Mouse (Mus musculus): ENCODE measurements around the gene Spag17. TPM values are rescaled to one million over a fixed set of nuclear protein-coding genes. Genes with fewer than 3 reads are reported as not detected.

Spag17 gene
- polyA plus RNA-seq, 1 experiment: not detected

DNA sequence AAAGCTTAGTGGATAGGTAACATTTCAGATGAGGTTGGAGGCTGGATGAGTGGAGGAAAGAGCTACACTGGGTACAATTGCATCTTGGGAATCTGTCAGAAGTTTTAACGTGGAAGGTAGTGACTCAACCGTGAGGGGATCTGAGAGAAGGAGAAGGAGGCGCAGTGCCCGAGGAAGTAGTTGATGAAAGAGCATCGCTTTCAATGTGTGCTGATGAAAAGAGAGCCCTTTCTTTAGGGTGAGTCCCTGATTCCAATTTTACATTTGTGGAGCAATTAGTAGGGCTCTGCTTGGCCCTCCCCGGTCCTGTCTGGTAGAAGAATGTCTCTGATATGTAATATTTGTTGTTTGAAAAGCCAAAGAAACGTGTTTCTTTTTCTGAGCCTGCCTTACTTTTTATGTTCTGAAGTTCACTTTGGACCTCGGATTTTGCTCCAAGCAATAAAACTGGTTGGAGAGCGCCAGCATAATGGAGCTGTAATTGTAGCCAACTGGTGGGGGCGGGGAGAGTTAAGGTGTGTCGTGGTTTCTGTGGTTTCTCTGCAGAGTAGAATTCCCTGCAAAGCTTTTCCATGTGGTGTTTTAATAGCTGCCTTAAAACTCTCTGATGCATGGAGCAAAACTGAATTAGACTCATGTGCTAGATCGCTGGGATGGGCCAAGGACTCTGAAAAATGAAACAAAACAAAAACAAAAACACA is 45.9 kb downstream of the Spag17 start:
- H3K27me3 ChIP-seq (ENCODE audit: control insufficient read depth, insufficient read depth, insufficient read length): no peaks in the 10 kb centered on the region
- no peak overlapping the region for H3K4me3 ChIP-seq
- H3K4me2 ChIP-seq (ENCODE audit: low read depth): peak overlapping the region; percentile 57
- no peak overlapping the region for H3ac ChIP-seq (ENCODE audit: control insufficient read depth, insufficient read length)
- TF ChIP-seq REST (IDR thresholded peaks at IDR 0.05; ENCODE audit: insufficient read depth, insufficient read length): no peak
- TF ChIP-seq CEBPB (IDR thresholded peaks at IDR 0.05; ENCODE audit: insufficient read depth, poor library complexity, severe bottlenecking): no peak
- no peaks in the 10 kb centered on the region for H3K79me2 ChIP-seq (ENCODE audit: control insufficient read depth, insufficient read depth)
- no peaks in the 10 kb centered on the region for H3K36me3 ChIP-seq (ENCODE audit: control insufficient read depth, insufficient read depth)

DNA sequence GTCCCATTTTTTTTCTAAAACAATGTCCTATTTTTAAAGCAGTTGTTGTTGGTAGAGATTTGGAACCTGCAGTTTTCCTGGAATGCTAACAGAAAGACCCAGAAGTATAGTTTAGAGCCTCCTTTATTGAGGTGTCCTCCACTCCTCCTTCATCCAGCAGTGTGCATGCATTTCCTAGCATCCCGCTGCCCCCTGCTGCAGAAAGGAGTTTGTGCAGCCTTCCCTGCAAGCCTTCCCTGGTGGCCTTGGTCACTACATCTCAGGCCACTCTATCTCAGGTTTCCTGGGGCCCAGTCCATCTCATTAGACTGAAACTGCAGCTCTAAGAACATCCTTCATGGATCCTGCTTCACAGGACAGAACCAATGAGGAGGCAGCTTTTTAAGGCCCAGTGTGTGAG is 51.0 kb downstream of the Spag17 start:
- H3K79me2 ChIP-seq (ENCODE audit: control insufficient read depth, insufficient read depth): no peaks in the 10 kb centered on the region
- no peak for TF ChIP-seq TCF12 (IDR thresholded peaks at IDR 0.05; ENCODE audit: insufficient read depth, poor library complexity, severe bottlenecking)
- TF ChIP-seq E2F4 (IDR thresholded peaks at IDR 0.05; ENCODE audit: insufficient read depth): no peak
- TF ChIP-seq MYOD1 (IDR thresholded peaks at IDR 0.05; ENCODE audit: control insufficient read depth in 1 of 3, insufficient read length in 2 of 3, low read depth in 2 of 3): no peak
- no peak for TF ChIP-seq POLR2A (IDR thresholded peaks at IDR 0.05; ENCODE audit: insufficient read length, low read depth)
- TF ChIP-seq USF1 (IDR thresholded peaks at IDR 0.05; ENCODE audit: low read depth): no peak
- TF ChIP-seq CEBPB (IDR thresholded peaks at IDR 0.05; ENCODE audit: insufficient read depth, poor library complexity, severe bottlenecking): no peak
- TF ChIP-seq SRF (IDR thresholded peaks at IDR 0.05; ENCODE audit: control insufficient read depth, insufficient read length, low read depth): no peak
- no peak for TF ChIP-seq POLR2AphosphoS2 (IDR thresholded peaks at IDR 0.05; ENCODE audit: insufficient read length, low read depth)
- TF ChIP-seq REST (IDR thresholded peaks at IDR 0.05; ENCODE audit: insufficient read depth, insufficient read length): no peak
- no peak for TF ChIP-seq MAX (IDR thresholded peaks at IDR 0.05; ENCODE audit: low read depth)
- TF ChIP-seq MYOG (IDR thresholded peaks at IDR 0.05; ENCODE audit: control insufficient read depth in 1 of 3, insufficient read depth in 1 of 3, insufficient read length in 2 of 3, low read depth in 2 of 3): no peak
- TF ChIP-seq TCF3 (IDR thresholded peaks at IDR 0.05; ENCODE audit: insufficient read length, low read depth): no peak
- no peaks in the 10 kb centered on the region for H3K27me3 ChIP-seq (ENCODE audit: control insufficient read depth, insufficient read depth, insufficient read length)
- no peak overlapping the region for H3ac ChIP-seq (ENCODE audit: control insufficient read depth, insufficient read length)
- H3K4me2 ChIP-seq (ENCODE audit: low read depth): no peak overlapping the region
- no peak overlapping the region for H3K4me3 ChIP-seq
- H3K36me3 ChIP-seq (ENCODE audit: control insufficient read depth, insufficient read depth): no peaks in the 10 kb centered on the region

DNA sequence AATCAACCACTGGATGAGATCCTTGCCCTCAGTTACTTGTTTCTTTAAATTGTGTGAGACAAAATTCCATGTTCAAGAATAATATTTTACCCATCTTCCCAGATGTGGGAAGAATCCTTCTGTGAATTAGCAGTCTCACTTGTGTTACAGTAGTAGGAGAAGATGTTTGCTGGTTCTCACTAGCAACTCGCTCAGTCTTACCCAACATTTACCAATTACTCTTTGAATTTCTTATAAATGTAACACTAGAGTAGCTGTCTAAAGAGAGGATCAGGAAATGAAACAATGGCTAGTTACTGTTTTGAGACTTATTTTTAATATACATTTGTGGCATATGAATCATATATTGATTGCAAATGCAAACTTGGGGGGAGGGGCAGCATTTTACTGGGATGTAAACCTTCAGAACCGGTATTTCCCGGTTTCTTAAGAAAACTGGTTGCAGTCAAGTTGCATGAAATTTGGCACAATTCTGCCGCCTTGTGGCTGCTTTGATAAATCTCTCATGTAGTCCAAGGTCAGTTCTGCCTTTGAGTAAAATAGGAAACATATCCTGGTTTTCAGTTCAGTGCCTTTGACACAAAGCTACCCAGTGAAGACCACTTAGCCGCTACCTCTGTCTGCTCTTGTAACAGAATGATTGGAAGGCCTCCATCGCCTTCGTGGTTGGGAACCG is 53.5 kb downstream of the Spag17 start:
- no peaks in the 10 kb centered on the region for H3K36me3 ChIP-seq (ENCODE audit: control insufficient read depth, insufficient read depth)
- no peak for TF ChIP-seq TCF12 (IDR thresholded peaks at IDR 0.05; ENCODE audit: insufficient read depth, poor library complexity, severe bottlenecking)
- no peak for TF ChIP-seq CEBPB (IDR thresholded peaks at IDR 0.05; ENCODE audit: insufficient read depth, poor library complexity, severe bottlenecking)
- TF ChIP-seq USF1 (IDR thresholded peaks at IDR 0.05; ENCODE audit: low read depth): no peak
- no peak for TF ChIP-seq E2F4 (IDR thresholded peaks at IDR 0.05; ENCODE audit: insufficient read depth)
- TF ChIP-seq TCF3 (IDR thresholded peaks at IDR 0.05; ENCODE audit: insufficient read length, low read depth): no peak
- TF ChIP-seq MYOG (IDR thresholded peaks at IDR 0.05; ENCODE audit: control insufficient read depth in 1 of 3, insufficient read depth in 1 of 3, insufficient read length in 2 of 3, low read depth in 2 of 3): no peak
- TF ChIP-seq REST (IDR thresholded peaks at IDR 0.05; ENCODE audit: insufficient read depth, insufficient read length): no peak
- TF ChIP-seq POLR2A (IDR thresholded peaks at IDR 0.05; ENCODE audit: insufficient read length, low read depth): no peak
- no peak for TF ChIP-seq MYOD1 (IDR thresholded peaks at IDR 0.05; ENCODE audit: control insufficient read depth in 1 of 3, insufficient read length in 2 of 3, low read depth in 2 of 3)
- TF ChIP-seq SRF (IDR thresholded peaks at IDR 0.05; ENCODE audit: control insufficient read depth, insufficient read length, low read depth): no peak
- TF ChIP-seq POLR2AphosphoS2 (IDR thresholded peaks at IDR 0.05; ENCODE audit: insufficient read length, low read depth): no peak
- TF ChIP-seq MAX (IDR thresholded peaks at IDR 0.05; ENCODE audit: low read depth): no peak
- H3K4me3 ChIP-seq: no peak overlapping the region
- no peak overlapping the region for H3K4me2 ChIP-seq (ENCODE audit: low read depth)
- no peaks in the 10 kb centered on the region for H3K79me2 ChIP-seq (ENCODE audit: control insufficient read depth, insufficient read depth)
- no peaks in the 10 kb centered on the region for H3K27me3 ChIP-seq (ENCODE audit: control insufficient read depth, insufficient read depth, insufficient read length)
- H3ac ChIP-seq (ENCODE audit: control insufficient read depth, insufficient read length): no peak overlapping the region

DNA sequence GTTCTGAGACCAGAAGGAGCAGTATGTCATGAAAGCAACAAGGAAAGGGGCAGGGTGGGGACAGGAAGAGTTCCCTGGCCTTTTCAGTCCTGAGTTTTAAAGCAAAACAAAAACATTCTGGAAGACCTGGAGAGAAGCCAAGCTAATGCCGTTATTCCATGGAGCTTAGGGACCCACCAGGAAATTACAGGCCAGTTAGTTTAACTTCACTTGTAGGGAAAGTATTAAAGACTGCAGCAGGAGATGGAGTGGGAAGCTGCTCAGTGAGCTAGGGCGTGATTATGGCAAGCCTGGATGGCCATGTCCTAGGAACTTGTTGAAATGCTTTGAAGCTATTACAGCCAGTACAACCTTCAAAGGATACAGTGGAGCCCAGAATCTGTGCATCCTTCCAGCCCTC is 60.0 kb downstream of the Spag17 start:
- Histone ChIP-seq H3K27me3 (ENCODE audit: control insufficient read depth, insufficient read depth, insufficient read length) (no peaks in the 10 kb centered on the region), H3K79me2 (ENCODE audit: control insufficient read depth, insufficient read depth) (no peaks in the 10 kb centered on the region), H3K4me2 (ENCODE audit: low read depth) (no peak overlapping the region), H3K4me3 (no peak overlapping the region), H3K36me3 (ENCODE audit: control insufficient read depth, insufficient read depth) (no peaks in the 10 kb centered on the region), H3ac (ENCODE audit: control insufficient read depth, insufficient read length) (no peak overlapping the region)
- TF ChIP-seq MAX (IDR thresholded peaks at IDR 0.05; ENCODE audit: low read depth) (no peak), POLR2A (IDR thresholded peaks at IDR 0.05; ENCODE audit: insufficient read length, low read depth) (no peak), SRF (IDR thresholded peaks at IDR 0.05; ENCODE audit: control insufficient read depth, insufficient read length, low read depth) (no peak), MYOD1 (IDR thresholded peaks at IDR 0.05; ENCODE audit: control insufficient read depth in 1 of 3, insufficient read length in 2 of 3, low read depth in 2 of 3) (no peak), TCF3 (IDR thresholded peaks at IDR 0.05; ENCODE audit: insufficient read length, low read depth) (no peak), TCF12 (IDR thresholded peaks at IDR 0.05; ENCODE audit: insufficient read depth, poor library complexity, severe bottlenecking) (no peak), CEBPB (IDR thresholded peaks at IDR 0.05; ENCODE audit: insufficient read depth, poor library complexity, severe bottlenecking) (no peak), USF1 (IDR thresholded peaks at IDR 0.05; ENCODE audit: low read depth) (no peak), POLR2AphosphoS2 (IDR thresholded peaks at IDR 0.05; ENCODE audit: insufficient read length, low read depth) (no peak), REST (IDR thresholded peaks at IDR 0.05; ENCODE audit: insufficient read depth, insufficient read length) (no peak), MYOG (IDR thresholded peaks at IDR 0.05; ENCODE audit: control insufficient read depth in 1 of 3, insufficient read depth in 1 of 3, insufficient read length in 2 of 3, low read depth in 2 of 3) (no peak), E2F4 (IDR thresholded peaks at IDR 0.05; ENCODE audit: insufficient read depth) (no peak)

Measured in myocyte (in vitro differentiated cells).